Mouse (Mus musculus): ENCODE measurements around the gene Usp19. TPM values are rescaled to one million over a fixed set of nuclear protein-coding genes. Genes with fewer than 3 reads are reported as not detected.

The Usp19 gene
- polyA plus RNA-seq, 1 experiment from 2014 or later = 84.7 TPM

GRCm38 (mm10) chr9:108478638-108479156 lies 11.7 kb upstream of the Usp19 start:
- H3K27ac ChIP-seq (replicated peaks) = peak overlapping the region; percentile 90
- peaks cover 28% of the 10 kb centered on the region for H3K36me3 ChIP-seq (replicated peaks)
- peak overlapping the region; percentile 60 for H3K4me3 ChIP-seq
- WGBS = under 1% methylated on average over 20 of the region's 20 CpGs
- peaks cover 37% of the 10 kb centered on the region for H3K4me1 ChIP-seq
- peak; percentile 90 for DNase-seq (ENCODE audit: low spot score)
- no peaks in the 10 kb centered on the region for H3K9me3 ChIP-seq
- no peaks in the 10 kb centered on the region for H3K27me3 ChIP-seq (replicated peaks; ENCODE audit: low read depth, poor library complexity, severe bottlenecking)

DNA sequence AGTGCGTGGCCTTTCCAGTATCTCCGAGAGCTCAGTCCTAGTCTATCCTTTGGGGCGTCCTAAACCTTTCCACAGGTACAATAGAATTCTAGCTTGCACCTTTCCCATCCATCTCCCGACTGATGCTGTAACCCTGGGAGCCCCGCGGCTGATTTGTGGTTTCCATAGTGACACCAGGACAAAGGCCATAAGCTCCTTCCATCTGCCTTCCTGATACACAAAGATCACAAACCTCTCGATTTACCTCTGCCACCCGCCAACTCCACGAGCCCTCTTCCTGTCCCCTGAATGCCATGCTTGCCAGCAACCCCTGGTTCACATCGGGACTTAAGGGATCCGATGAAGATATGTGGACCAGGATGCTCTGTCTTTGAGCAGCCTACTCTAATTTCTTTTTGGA lies 11.2 kb upstream of the Usp19 start:
- Histone ChIP-seq H3K27me3 (replicated peaks; ENCODE audit: low read depth, poor library complexity, severe bottlenecking) (no peaks in the 10 kb centered on the region), H3K4me3 (peak overlapping the region; percentile 60), H3K9me3 (no peaks in the 10 kb centered on the region), H3K36me3 (replicated peaks) (peaks cover 33% of the 10 kb centered on the region), H3K27ac (replicated peaks) (peak overlapping the region; percentile 90), H3K4me1 (peaks cover 37% of the 10 kb centered on the region)
- no peak for DNase-seq (ENCODE audit: low spot score)
- 36% methylated on average over 11 of the region's 11 CpGs for WGBS

GRCm38 (mm10) chr9:108479721-108480351 lies 10.6 kb upstream of the Usp19 start, which contains the start of gene Lamb2:
Gene Lamb2, plus strand, starts transcription at chr9:108479736.
- peak; percentile 60 for DNase-seq (ENCODE audit: low spot score)
- H3K36me3 ChIP-seq (replicated peaks) = peaks cover 39% of the 10 kb centered on the region
- H3K27me3 ChIP-seq (replicated peaks; ENCODE audit: low read depth, poor library complexity, severe bottlenecking) = no peaks in the 10 kb centered on the region
- peak within 1 kb of the TSS; percentile 90 for H3K27ac ChIP-seq (replicated peaks)
- H3K4me3 ChIP-seq = peak within 1 kb of the TSS; percentile 60
- 12% methylated on average over 10 of the region's 10 CpGs for WGBS
- no peaks in the 10 kb centered on the region for H3K9me3 ChIP-seq
- peaks cover 37% of the 10 kb centered on the region for H3K4me1 ChIP-seq

GRCm38 (mm10) chr9:108480813-108481519 lies 9.4 kb upstream of the Usp19 start:
- Histone ChIP-seq H3K27me3 (replicated peaks; ENCODE audit: low read depth, poor library complexity, severe bottlenecking) (no peaks in the 10 kb centered on the region), H3K9me3 (no peaks in the 10 kb centered on the region), H3K4me1 (peaks cover 37% of the 10 kb centered on the region), H3K4me3 (peak overlapping the region; percentile 60), H3K27ac (replicated peaks) (no peak overlapping the region), H3K36me3 (replicated peaks) (peaks cover 50% of the 10 kb centered on the region)
- WGBS = 94% methylated on average over 28 of the region's 28 CpGs
- no peak for DNase-seq (ENCODE audit: low spot score)

GRCm38 (mm10) chr9:108481520-108482210 lies 8.7 kb upstream of the Usp19 start:
- peaks cover 57% of the 10 kb centered on the region for H3K36me3 ChIP-seq (replicated peaks)
- H3K27me3 ChIP-seq (replicated peaks; ENCODE audit: low read depth, poor library complexity, severe bottlenecking) = no peaks in the 10 kb centered on the region
- H3K4me1 ChIP-seq = peaks cover 37% of the 10 kb centered on the region
- H3K4me3 ChIP-seq = no peak overlapping the region
- no peaks in the 10 kb centered on the region for H3K9me3 ChIP-seq
- H3K27ac ChIP-seq (replicated peaks) = no peak overlapping the region
- WGBS = 89% methylated on average over 19 of the region's 19 CpGs
- no peak for DNase-seq (ENCODE audit: low spot score)

GRCm38 (mm10) chr9:108483051-108483790 lies 7.2 kb upstream of the Usp19 start:
- no peaks in the 10 kb centered on the region for H3K9me3 ChIP-seq
- DNase-seq (ENCODE audit: low spot score) = no peak
- H3K4me3 ChIP-seq = no peak overlapping the region
- WGBS = 93% methylated on average over 18 of the region's 18 CpGs
- H3K36me3 ChIP-seq (replicated peaks) = peaks cover 73% of the 10 kb centered on the region
- H3K4me1 ChIP-seq = peaks cover 35% of the 10 kb centered on the region
- no peaks in the 10 kb centered on the region for H3K27me3 ChIP-seq (replicated peaks; ENCODE audit: low read depth, poor library complexity, severe bottlenecking)
- no peak overlapping the region for H3K27ac ChIP-seq (replicated peaks)

GRCm38 (mm10) chr9:108484021-108484420 lies 6.4 kb upstream of the Usp19 start:
- H3K36me3 ChIP-seq (replicated peaks) = peaks cover 81% of the 10 kb centered on the region
- no peak overlapping the region for H3K27ac ChIP-seq (replicated peaks)
- H3K4me1 ChIP-seq = peaks cover 29% of the 10 kb centered on the region
- 93% methylated on average over 15 of the region's 15 CpGs for WGBS
- H3K9me3 ChIP-seq = no peaks in the 10 kb centered on the region
- H3K27me3 ChIP-seq (replicated peaks; ENCODE audit: low read depth, poor library complexity, severe bottlenecking) = no peaks in the 10 kb centered on the region
- no peak for DNase-seq (ENCODE audit: low spot score)
- H3K4me3 ChIP-seq = no peak overlapping the region

DNA sequence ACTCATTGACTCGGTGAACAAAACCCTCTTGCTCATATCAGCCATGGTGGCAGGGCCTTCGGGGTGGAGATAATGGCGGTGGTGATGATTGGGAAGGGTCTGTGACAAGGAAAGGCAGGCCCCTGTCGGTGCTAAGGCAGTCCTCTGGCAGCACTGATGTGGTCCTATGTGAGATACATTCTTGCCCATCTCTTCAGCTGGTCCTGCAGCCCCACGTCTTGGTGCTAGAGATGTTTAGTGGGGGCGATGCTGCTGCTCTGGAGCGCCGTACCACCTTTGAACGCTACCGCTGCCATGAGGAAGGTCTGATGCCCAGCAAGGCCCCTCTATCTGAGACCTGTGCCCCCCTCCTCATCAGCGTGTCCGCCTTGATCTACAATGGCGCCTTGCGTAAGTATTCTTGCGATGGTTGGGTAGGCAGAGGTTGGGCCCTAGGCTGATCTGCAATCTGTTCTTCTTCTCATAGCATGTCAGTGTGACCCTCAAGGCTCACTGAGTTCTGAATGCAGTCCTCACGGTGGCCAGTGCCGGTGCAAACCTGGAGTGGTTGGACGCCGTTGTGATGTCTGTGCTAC lies 5.0 kb upstream of the Usp19 start:
- Histone ChIP-seq H3K36me3 (replicated peaks) (peaks cover 93% of the 10 kb centered on the region), H3K4me3 (no peak overlapping the region), H3K27me3 (replicated peaks; ENCODE audit: low read depth, poor library complexity, severe bottlenecking) (no peaks in the 10 kb centered on the region), H3K9me3 (no peaks in the 10 kb centered on the region), H3K4me1 (peaks cover 24% of the 10 kb centered on the region), H3K27ac (replicated peaks) (no peak overlapping the region)
- DNase-seq (ENCODE audit: low spot score) = no peak
- WGBS = 94% methylated on average over 19 of the region's 19 CpGs

DNA sequence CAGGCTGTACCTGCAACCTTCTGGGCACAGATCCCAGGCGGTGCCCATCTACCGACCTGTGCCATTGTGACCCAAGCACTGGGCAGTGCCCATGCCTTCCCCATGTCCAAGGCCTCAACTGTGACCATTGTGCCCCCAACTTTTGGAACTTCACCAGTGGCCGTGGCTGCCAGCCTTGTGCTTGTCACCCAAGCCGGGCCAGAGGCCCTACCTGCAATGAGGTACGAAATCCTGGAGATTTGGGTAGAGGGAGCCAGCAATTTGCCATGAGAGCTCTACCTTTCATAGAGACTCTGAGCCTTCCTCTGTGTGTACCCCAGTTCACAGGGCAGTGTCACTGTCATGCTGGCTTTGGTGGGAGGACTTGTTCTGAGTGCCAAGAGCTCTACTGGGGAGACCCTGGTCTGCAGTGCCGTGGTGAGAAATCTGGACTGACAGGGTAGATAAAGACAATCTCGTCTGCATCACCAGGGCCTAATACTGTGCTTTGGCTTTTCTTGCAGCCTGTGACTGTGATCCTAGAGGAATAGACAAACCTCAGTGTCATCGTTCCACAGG lies 3.4 kb upstream of the Usp19 start:
- Histone ChIP-seq H3K27ac (replicated peaks) (no peak overlapping the region), H3K4me3 (no peak overlapping the region), H3K36me3 (replicated peaks) (peaks cover 85% of the 10 kb centered on the region), H3K4me1 (peaks cover 20% of the 10 kb centered on the region), H3K27me3 (replicated peaks; ENCODE audit: low read depth, poor library complexity, severe bottlenecking) (no peaks in the 10 kb centered on the region), H3K9me3 (no peaks in the 10 kb centered on the region)
- DNase-seq (ENCODE audit: low spot score) = no peak
- 92% methylated on average over 8 of the region's 8 CpGs for whole genome bisulfite sequencing

DNA sequence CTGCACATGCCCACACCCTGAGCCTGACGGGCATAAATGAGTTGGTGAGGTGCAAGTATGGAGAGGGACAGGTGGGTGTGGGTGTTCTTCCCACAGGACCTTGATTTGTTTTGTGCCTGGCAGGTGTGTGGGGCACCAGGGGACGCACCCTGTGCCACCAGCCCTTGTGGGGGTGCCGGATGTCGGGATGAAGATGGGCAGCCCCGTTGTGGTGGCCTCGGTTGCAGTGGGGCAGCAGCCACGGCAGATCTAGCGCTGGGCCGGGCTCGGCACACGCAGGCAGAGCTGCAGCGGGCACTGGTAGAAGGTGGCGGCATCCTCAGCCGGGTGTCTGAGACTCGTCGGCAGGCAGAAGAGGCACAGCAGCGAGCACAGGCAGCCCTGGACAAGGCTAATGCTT lies 2.0 kb upstream of the Usp19 start:
- H3K4me3 ChIP-seq = 0 out of 2 replicates have a peak overlapping the region, but pooled peaks have one; percentile 76
- H3K9me3 ChIP-seq = no peaks in the 10 kb centered on the region
- 95% methylated on average over 17 of the region's 17 CpGs for WGBS
- H3K27me3 ChIP-seq (replicated peaks; ENCODE audit: low read depth, poor library complexity, severe bottlenecking) = no peaks in the 10 kb centered on the region
- H3K27ac ChIP-seq (replicated peaks) = no peak overlapping the region
- H3K4me1 ChIP-seq = peaks cover 25% of the 10 kb centered on the region
- DNase-seq (ENCODE audit: low spot score) = no peak
- H3K36me3 ChIP-seq (replicated peaks) = peaks cover 85% of the 10 kb centered on the region

DNA sequence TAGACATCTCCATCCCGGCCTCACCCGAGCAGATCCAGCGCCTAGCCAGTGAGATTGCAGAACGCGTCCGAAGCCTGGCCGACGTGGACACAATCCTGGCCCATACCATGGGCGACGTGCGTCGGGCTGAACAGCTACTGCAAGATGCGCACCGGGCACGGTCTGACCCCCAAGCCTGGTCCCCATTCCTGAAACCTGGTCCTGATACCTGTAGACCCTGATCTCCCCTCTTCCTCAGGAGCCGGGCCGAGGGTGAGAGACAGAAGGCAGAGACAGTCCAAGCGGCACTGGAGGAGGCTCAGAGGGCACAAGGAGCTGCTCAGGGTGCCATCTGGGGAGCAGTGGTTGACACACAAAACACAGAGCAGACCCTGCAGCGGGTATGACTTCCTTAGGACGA lies 1.2 kb upstream of the Usp19 start:
- Histone ChIP-seq H3K4me1 (peaks cover 25% of the 10 kb centered on the region), H3K27ac (replicated peaks) (peak overlapping the region; percentile 88; the same call in 1 of the 2 replicates), H3K27me3 (replicated peaks; ENCODE audit: low read depth, poor library complexity, severe bottlenecking) (no peaks in the 10 kb centered on the region), H3K36me3 (replicated peaks) (peaks cover 85% of the 10 kb centered on the region), H3K9me3 (no peaks in the 10 kb centered on the region), H3K4me3 (peak overlapping the region; percentile 76; the same call in 1 of the 2 replicates)
- WGBS = 96% methylated on average over 20 of the region's 20 CpGs
- no peak for DNase-seq (ENCODE audit: low spot score)
